Mouse (Mus musculus) ES-E14 (cell line): ENCODE measurements around the gene Fbxo46. TPM values are rescaled to one million over a fixed set of nuclear protein-coding genes. Genes with fewer than 3 reads are reported as not detected.

Source experiments
- DNase-seq: peaks from one replicate; pipeline ENCODE4 v3.0.0-alpha.2; 2013; ENCODE audit warnings: low read depth, low spot score
- H3K27ac ChIP-seq: 2 replicates; pipeline ENCODE4 v1.5.1; 2012; ENCODE audit warnings: low read depth, mild to moderate bottlenecking, low read length, moderate library complexity, mixed read lengths; ENCODE audit not compliant: poor library complexity, insufficient read depth, severe bottlenecking
- H3K36me3 ChIP-seq: 2 replicates; pipeline ENCODE4 v1.6.1; 2012; ENCODE audit warnings: mild to moderate bottlenecking, low read length, moderate library complexity, mixed read lengths; ENCODE audit not compliant: control insufficient read depth, poor library complexity, insufficient read depth, severe bottlenecking
- H3K4me1 ChIP-seq, 2 experiments: fragments of 150-350 bp in 1 of 2; sonication (generic) in 1 of 2; 2 replicates each; pipeline ENCODE4 v1.6.1; 2012; ENCODE audit warnings: low read length in 2 of 2, mild to moderate bottlenecking in 1 of 2, mixed read lengths in 1 of 2; ENCODE audit not compliant: control insufficient read depth in 2 of 2, insufficient read depth in 2 of 2, poor library complexity in 1 of 2
- H3K4me3 ChIP-seq, 2 experiments: fragments of 150-350 bp in 1 of 2; sonication (generic) in 1 of 2; 2 replicates each; pipeline ENCODE4 v1.5.1; 2012; ENCODE audit warnings: low read length in 2 of 2, low read depth in 1 of 2, mild to moderate bottlenecking in 1 of 2, mixed read lengths in 1 of 2; ENCODE audit not compliant: insufficient read depth in 1 of 2, poor library complexity in 1 of 2, severe bottlenecking in 1 of 2
- H3K9ac ChIP-seq: 2 replicates; pipeline ENCODE4 v1.6.1; 2012; ENCODE audit warnings: low read depth, mild to moderate bottlenecking, low read length, mixed read lengths; ENCODE audit not compliant: poor library complexity, insufficient read depth, severe bottlenecking
- H3K9me3 ChIP-seq: fragments of 150-350 bp; sonication (generic); 2 replicates; pipeline ENCODE4 v1.6.1; 2012; ENCODE audit warnings: low read depth, mild to moderate bottlenecking, low read length; ENCODE audit not compliant: control insufficient read depth, insufficient read depth
- CHD2 ChIP-seq: IDR thresholded peaks from 2 replicates; pipeline ENCODE4 v1.6.1; 2014; ENCODE audit warnings: mild to moderate bottlenecking, low read depth, low read length, inconsistent platforms
- HCFC1 ChIP-seq: IDR thresholded peaks from 2 replicates; pipeline ENCODE4 v1.6.1; 2012; ENCODE audit warnings: low read length, inconsistent platforms, borderline replicate concordance; ENCODE audit not compliant: insufficient read depth
- MAFK ChIP-seq: IDR thresholded peaks from 2 replicates; pipeline ENCODE4 v1.6.1; 2014; ENCODE audit warnings: mild to moderate bottlenecking, low read depth, low read length, inconsistent platforms; ENCODE audit not compliant: insufficient read depth
- ZC3H11A ChIP-seq: IDR thresholded peaks from 2 replicates; pipeline ENCODE4 v1.6.1; 2012; ENCODE audit warnings: low read depth, mild to moderate bottlenecking, inconsistent platforms, low read length, borderline replicate concordance
- ZNF384 ChIP-seq: IDR thresholded peaks from 2 replicates; pipeline ENCODE4 v1.6.1; 2012; ENCODE audit warnings: low read depth, low read length, inconsistent platforms
- in situ Hi-C, 2 experiments: fragments of 600-800 bp; cut with MboI; formaldehyde crosslinking; loops; one replicate each; pipeline ENCODE4 v1.15.1; 2025; ENCODE audit warnings: low sequenced_read_pairs in 2 of 2, inconsistent platforms in 1 of 2; ENCODE audit not compliant: unreplicated experiment in 2 of 2
- total RNA-seq: library from RNA; depleted of rRNA; stranded (reverse); fragments of 300-350 nt; gene quantifications from 2 replicates; pipeline ENCODE4 v1.2.3, GENCODE M21; 2012

Gene Fbxo46
- total RNA-seq, 1 experiment, result 19.5 TPM

GRCm38 (mm10) chr7:19166990-19167389 is 47.3 kb downstream of the Fbxo46 start:
- no peaks in the 10 kb centered on the region for H3K9me3 ChIP-seq
- no peak overlapping the region for H3K9ac ChIP-seq
- H3K4me1 ChIP-seq, result peaks cover 2 to 13% of the 10 kb centered on the region in 2 experiments; a peak in 2 of 4 replicates
- DNase-seq, result no peak
- H3K4me3 ChIP-seq, result no peak overlapping the region
- H3K27ac ChIP-seq, result no peak overlapping the region
- in situ Hi-C loops, result no loop called here
- no peak for TF ChIP-seq MAFK
- TF ChIP-seq ZNF384, result no peak
- no peak for TF ChIP-seq HCFC1
- TF ChIP-seq CHD2, result no peak
- TF ChIP-seq ZC3H11A, result no peak
- H3K36me3 ChIP-seq, result no peaks in the 10 kb centered on the region

DNA sequence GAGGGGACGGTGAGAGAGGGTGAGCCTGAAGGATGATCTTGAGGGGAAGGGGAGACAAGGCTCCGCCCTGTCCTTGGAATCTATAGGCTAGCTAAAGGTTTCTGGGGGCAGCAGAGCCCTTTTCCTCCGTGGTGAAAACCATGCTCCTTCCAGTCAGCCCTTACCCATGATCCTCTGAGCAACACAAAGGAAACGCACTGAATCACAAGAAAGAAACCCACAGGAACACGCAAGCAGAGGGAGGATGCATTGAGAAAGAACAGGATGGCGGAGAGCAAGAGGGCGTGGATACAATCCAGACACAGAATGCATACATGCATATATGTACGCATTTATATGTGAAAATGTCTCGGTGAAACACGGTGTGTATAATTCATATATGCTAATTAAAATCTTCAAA is 49.8 kb downstream of the Fbxo46 start:
- H3K36me3 ChIP-seq, result no peaks in the 10 kb centered on the region
- no peaks in the 10 kb centered on the region for H3K9me3 ChIP-seq
- no peak overlapping the region for H3K9ac ChIP-seq
- H3K4me3 ChIP-seq, result no peak overlapping the region
- peaks cover 2 to 11% of the 10 kb centered on the region in 2 experiments; a peak in 2 of 4 replicates for H3K4me1 ChIP-seq
- TF ChIP-seq ZNF384 (no peak), HCFC1 (no peak), CHD2 (no peak), ZC3H11A (no peak), MAFK (no peak)
- in situ Hi-C loops, result no loop called here
- no peak overlapping the region for H3K27ac ChIP-seq
- DNase-seq, result no peak

DNA sequence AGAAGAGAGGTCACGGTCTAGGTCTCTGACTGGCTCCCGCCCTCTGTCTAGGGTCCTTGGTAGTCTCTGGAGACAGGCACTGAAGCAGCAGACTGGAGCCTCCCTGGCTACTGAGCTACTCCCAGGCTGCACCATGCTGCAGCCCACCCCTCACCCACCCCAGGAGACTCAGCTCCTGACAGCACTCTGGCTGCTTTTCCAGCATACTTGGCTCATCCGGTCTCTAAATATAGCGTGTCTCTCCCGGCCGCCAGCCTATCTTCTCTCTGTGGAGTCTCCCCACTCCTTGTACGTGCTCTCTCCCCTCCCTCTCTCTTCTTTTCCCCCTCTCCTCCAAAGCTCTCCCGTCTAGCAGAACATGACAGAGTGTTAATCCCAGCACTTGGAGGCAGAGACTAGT is 50.5 kb downstream of the Fbxo46 start:
- TF ChIP-seq ZNF384 (no peak), CHD2 (no peak), ZC3H11A (no peak), MAFK (no peak), HCFC1 (no peak)
- H3K27ac ChIP-seq, result no peak overlapping the region

GRCm38 (mm10) chr7:19171831-19172230 is 52.2 kb downstream of the Fbxo46 start:
- in situ Hi-C loops, result no loop called here
- H3K9me3 ChIP-seq, result no peaks in the 10 kb centered on the region
- H3K9ac ChIP-seq, result no peak overlapping the region
- H3K4me1 ChIP-seq, result peaks cover 0 to 7% of the 10 kb centered on the region in 2 experiments; a peak in 2 of 4 replicates
- H3K36me3 ChIP-seq, result no peaks in the 10 kb centered on the region
- H3K4me3 ChIP-seq, result no peak overlapping the region
- no peak overlapping the region for H3K27ac ChIP-seq
- DNase-seq, result no peak
- no peak for TF ChIP-seq ZC3H11A
- no peak for TF ChIP-seq MAFK

More for the DNA sequence above, 50.5 kb downstream of the Fbxo46 start:
- Histone ChIP-seq H3K36me3 (no peaks in the 10 kb centered on the region), H3K9me3 (no peaks in the 10 kb centered on the region), H3K4me3 (no peak overlapping the region), H3K9ac (no peak overlapping the region), H3K4me1 (peaks cover 2 to 10% of the 10 kb centered on the region in 2 experiments; a peak in 2 of 4 replicates)
- DNase-seq, result no peak
- in situ Hi-C loops, result no loop called here

GRCm38 (mm10) chr7:19172874-19173273 is 53.2 kb downstream of the Fbxo46 start:
- H3K9me3 ChIP-seq, result no peaks in the 10 kb centered on the region
- no peak for TF ChIP-seq HCFC1
- no peak for TF ChIP-seq MAFK
- no peak for TF ChIP-seq ZNF384
- no peak for TF ChIP-seq ZC3H11A
- no peak for TF ChIP-seq CHD2
- H3K4me1 ChIP-seq, result peaks cover 0 to 7% of the 10 kb centered on the region in 2 experiments; a peak in 2 of 4 replicates
- in situ Hi-C loops, result no loop called here
- H3K36me3 ChIP-seq, result no peaks in the 10 kb centered on the region
- peak overlapping the region in 1 of 2 experiments; percentile 45; a peak in 1 of 4 replicates for H3K4me3 ChIP-seq
- H3K9ac ChIP-seq, result no peak overlapping the region
- DNase-seq, result peak; percentile 85
- no peak overlapping the region for H3K27ac ChIP-seq
